Mouse (Mus musculus) large intestine, adult 2 months (tissue): ENCODE results near the gene Hsd11b2. TPM values are rescaled to one million over a fixed set of nuclear protein-coding genes. Genes with fewer than 3 reads are reported as not detected.

Source experiments
- DNase-seq: peaks from one replicate; pipeline ENCODE4 v3.0.0-alpha.2; 2012; ENCODE audit warnings: low read depth, low spot score
- WGBS: fragments of 180-500 bp; shearing (Covaris S2); methylation state at CpG from one replicate; pipeline ENCODE4 v1.1.7; 2018; 5-methylcytosine and 5-hydroxymethylcytosine counted together
- polyA plus RNA-seq: library from polyadenylated mRNA; depleted of rRNA; stranded (reverse); fragments of >200 nt; gene quantifications from 2 replicates; pipeline ENCODE4 v1.2.3, GENCODE M21; 2012

The Hsd11b2 gene
- polyA plus RNA-seq, 1 experiment, result 50.5 TPM

DNA sequence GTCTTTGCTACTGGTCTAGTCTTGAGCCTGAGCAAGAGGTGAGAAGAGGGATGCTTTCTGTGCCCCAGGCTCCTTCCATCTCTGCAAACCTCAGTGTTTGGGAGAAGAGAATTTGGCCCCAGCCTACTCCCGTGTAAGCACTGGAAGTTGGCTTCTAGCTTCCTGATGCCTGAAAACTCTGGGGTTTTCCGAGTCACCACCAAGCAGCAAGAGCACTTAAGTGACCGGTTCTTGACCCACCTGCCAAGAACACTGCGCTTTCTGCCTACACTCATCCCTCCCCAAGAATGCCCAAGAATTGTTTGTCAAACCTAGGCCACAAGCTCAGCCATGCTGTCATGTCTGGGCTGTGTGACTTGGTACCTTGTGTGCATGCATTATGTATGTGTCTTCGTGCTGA, 2.0 kb downstream of the Hsd11b2 start:
- no peak for DNase-seq
- WGBS, result 71% methylated on average over 5 of the region's 5 CpGs

DNA sequence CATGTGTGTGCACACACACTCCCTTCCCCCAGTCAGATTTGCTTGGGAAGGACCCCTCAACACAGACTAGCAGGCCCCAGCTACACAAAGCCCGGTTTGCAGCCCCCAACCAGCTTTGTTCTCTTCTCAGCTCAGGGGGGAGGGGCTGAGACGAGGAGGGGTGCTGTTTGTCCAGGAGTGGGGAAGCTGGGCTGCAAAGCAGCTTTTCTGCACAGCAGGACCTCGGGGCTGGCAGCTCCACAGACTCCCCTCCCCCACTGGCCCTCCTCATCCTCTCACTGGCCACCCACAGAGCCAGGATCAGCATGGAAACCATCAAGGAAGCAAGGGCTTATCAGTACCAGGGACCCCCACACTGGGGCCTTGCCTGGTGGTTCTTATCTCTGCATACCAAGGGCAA, 2.5 kb downstream of the Hsd11b2 start:
- no peak for DNase-seq
- WGBS, result 49% methylated on average over 3 of the region's 3 CpGs

DNA sequence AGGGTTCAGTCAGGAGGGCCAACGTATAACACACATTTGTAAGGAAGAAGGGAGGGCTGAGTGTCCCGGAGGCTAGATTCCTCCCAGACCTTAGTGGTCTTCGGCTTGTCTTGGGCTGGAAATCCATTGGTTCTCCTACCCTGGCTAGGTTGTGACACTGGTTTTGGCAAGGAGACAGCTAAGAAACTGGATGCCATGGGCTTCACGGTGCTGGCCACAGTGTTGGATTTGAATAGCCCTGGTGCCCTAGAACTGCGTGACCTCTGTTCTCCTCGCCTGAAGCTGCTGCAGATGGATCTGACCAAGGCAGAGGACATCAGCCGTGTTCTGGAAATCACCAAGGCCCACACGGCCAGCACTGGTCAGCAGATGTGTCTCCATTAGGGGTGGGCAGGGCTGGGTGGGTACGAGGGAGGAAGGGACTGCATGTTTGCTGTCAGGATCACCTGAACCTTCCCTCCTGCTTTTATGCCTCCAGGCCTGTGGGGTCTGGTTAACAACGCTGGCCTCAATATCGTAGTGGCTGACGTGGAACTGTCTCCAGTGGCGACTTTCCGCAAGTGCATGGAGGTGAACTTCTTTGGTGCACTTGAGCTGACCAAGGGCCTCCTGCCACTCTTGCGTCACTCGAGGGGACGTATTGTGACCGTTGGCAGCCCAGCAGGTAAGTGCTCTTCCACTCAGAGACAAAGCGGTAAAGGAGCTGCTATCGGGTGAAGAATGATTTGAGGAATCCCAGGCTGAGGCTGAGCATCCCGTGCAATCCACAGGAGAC, 3.6 kb downstream of the Hsd11b2 start:
- no peak for DNase-seq
- 89% methylated on average over 21 of the region's 21 CpGs for WGBS

DNA sequence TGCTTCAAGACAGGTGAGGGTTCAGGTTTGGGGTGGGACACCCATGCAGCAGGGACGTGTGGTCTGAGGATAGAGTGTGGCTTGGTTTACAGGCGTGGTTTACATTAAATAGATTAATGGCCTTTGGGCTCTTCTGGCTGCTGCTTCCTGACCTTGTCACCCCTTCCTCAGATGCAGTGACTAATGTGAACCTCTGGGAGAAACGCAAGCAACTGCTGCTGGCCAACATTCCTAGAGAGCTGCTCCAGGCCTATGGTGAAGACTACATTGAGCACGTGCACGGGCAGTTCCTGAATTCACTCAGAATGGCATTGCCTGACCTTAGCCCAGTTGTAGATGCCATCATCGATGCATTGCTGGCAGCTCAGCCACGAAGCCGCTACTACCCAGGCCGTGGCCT, 4.3 kb downstream of the Hsd11b2 start:
- DNase-seq, result no peak
- WGBS, result 75% methylated on average over 9 of the region's 9 CpGs

DNA sequence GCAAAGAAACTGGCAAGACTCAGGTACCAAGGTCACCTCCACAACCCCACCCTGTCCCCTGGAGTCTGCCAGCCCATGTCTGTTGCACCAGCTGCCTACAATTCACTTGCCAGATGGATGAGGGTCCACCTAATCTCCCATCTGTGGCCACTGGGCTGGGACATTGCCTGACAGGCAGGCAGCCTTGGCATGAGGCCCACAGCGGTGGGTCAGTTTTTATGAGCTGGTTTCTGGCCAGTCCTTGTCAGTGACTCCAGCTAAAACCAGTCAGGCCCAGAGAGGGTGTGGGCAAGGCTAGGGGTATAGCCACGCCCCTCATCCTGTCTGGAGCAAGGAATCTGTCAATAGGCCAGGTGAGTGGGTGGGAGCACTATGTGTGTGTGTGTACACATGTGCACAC, 8.6 kb downstream of the Hsd11b2 start:
- whole genome bisulfite sequencing, result 31% methylated on average over 2 of the region's 2 CpGs
- DNase-seq, result no peak

DNA sequence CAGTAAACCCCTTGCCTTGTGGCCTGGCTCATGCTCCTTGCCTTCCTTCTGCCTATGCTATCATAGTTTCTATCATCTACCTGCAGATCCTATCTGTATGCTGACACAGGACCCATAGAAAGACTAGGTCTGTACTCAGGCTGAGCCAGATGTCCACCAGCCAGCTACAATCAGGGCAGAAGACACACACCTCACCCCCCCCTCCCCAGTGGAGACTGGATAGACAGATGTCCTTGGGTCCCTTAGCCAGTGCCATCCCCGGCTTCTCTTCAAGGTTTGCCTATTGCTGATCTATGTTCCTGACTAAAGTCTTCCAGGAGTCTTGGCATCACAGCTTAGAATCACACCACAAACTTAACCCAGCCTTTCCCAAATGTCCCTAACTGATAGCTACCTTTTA, 9.7 kb downstream of the Hsd11b2 start:
- no peak for DNase-seq
- WGBS, result 92% methylated on average over 1 of the region's 1 CpGs

DNA sequence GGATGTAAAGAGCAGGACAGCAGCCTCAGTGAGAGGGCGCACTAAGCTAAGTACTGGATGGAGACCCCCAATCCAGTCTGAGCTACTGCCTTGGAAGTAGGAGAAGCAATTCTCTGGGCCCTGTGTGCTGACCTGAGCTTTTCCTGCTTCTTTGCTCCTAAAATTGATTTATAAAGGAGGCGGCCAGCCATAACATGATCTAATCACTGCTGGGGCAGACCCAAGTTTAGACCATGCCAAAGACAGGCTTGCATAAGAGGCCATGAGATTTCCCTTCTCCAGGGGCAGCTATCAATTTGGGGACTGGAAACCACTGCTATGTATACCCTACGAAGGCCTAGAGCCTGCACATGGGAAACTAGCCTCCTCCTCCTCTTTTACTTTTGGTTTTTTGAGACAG, 10.7 kb downstream of the Hsd11b2 start:
- no peak for DNase-seq

DNA sequence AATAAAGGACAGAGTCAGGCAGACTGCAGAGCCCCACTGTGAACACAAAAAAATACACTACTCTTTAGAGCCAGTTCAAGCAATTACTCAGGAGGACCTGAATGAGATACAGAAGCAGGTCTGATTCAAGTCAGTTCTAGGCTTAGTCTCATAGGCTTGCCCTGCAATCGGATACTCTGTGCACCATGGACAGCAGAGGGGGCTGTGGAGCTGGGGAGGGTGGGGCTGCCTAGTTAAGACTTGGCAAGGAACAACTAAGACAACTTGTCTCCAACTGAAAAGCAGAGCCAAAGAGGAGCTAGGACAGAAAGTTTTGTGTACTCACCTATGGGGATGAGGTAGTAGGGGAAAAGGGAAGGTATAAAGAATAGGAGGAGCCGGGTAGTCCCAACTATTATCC, 13.2 kb downstream of the Hsd11b2 start:
- no peak for DNase-seq
- 20% methylated on average over 2 of the region's 2 CpGs for WGBS

More for the DNA sequence above, 10.7 kb downstream of the Hsd11b2 start:
- WGBS, result 82% methylated on average over 3 of the region's 3 CpGs

DNA sequence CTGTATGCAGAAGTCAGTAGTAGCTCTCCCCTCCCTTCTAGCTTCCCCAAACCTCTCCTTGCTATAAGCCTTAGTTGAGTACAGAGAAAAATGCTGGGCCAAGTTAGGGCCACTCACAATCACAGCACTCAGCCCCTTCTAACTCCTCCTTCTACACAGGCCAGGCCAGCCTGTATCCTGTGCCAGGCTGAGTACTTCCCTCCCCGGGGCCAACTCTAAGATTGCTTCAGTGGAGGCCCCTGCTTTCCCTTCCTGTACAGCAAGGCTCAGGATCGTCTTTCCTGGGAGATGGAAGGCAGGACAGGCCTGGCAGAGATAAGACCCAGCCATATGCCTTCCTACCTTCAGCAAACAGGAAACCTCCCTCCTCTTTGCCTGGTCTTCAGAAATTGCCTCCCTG, 14.9 kb downstream of the Hsd11b2 start:
- WGBS, result 4% methylated on average over 2 of the region's 2 CpGs

DNA sequence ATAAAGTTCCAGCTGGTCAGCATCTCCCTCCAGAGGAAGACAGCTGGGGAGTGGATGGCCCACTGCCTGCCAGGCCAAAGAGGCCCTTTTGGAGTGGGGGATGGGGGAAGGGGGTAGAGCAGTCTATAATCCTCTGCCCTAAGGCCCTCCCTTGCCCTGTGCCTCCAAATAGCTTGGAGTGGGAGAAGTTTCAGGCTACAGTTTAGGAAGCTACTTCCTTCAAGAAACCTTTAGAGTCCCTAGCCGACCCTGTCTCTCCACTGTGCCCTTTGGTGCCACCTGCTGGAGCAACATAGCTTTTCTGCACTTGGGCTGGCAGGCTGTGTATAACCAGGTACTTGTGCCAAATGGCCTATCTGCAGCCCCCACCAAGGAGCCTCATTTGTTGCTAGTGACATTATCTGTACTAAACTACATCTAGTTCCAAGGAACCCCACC, 15.4 kb downstream of the Hsd11b2 start:
- no peak for DNase-seq
- whole genome bisulfite sequencing, result 0% methylated on average over 1 of the region's 1 CpGs

More for the DNA sequence above, 14.9 kb downstream of the Hsd11b2 start:
- no peak for DNase-seq

DNA sequence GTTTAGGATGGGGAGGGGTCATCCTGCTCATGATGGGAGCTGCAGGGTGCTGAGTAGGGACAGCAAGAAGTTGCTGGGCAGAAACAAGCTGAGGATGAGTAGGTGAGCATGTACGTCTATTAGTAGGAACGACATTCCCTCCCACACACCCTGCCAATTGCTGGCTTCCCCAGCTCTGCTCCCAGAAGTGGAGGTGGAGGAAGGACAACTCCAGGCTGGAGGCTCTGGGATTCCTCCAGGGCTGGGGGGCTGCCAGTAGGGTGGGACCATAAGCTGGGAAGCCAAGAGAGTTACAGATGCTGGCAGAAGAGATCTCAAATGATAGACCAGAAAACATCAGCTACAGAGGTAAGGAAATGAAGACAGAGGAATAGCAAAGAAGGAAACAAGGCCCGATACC, 18.0 kb downstream of the Hsd11b2 start:
- no peak for DNase-seq
- 66% methylated on average over 3 of the region's 3 CpGs for WGBS

DNA sequence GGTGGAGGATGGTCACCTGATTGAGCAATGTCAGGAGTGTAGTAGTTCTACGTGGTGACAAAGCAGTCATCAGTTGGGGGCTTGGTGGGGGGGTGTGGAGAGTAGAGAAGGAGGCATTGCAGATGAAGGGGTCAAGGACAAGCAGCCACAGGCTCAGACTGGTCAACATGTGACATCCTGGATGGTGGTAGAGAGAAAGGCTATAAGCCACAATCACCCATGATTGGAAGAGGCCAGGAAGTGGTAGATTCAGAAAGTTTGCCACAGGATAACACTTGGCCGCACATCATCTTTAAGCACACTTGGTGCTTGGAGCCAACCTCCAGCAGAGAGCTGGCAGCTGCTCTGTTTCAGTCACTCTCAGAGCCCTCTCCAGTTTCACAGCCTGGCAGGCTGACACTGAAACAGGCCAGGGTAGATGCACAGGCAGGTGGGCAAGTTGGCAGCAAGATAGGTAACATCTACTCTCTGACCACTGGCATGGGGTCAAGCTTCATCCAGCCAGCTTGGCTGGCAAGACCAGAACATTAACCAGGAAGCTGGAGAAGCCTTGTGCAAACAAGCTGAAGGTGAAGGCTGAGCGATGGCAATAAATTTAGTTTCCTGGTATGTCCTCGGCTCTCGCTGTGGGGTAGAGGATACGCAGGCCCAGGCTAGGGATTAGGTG, 18.6 kb downstream of the Hsd11b2 start:
- 28% methylated on average over 6 of the region's 6 CpGs for WGBS
- DNase-seq, result no peak

DNA sequence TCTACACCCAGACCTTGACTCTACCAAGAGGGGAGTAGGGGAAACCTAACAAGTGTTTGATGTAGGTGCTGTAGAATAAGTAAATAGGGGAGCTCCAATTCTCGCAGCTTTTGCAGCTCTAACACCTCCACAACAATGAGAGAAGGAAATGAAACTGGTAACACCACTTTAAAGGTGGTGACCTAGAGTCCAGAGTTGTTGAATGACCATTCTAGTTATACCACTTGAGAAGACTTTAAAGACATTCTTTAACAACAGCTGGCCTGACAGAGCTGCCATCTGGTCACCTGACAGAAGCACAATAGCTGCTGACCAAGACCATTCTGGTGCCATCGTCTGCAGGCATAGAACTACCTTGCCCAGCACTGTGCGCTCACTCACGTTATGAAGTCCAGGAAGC, 20.4 kb downstream of the Hsd11b2 start:
- WGBS, result 82% methylated on average over 4 of the region's 4 CpGs
- no peak for DNase-seq

DNA sequence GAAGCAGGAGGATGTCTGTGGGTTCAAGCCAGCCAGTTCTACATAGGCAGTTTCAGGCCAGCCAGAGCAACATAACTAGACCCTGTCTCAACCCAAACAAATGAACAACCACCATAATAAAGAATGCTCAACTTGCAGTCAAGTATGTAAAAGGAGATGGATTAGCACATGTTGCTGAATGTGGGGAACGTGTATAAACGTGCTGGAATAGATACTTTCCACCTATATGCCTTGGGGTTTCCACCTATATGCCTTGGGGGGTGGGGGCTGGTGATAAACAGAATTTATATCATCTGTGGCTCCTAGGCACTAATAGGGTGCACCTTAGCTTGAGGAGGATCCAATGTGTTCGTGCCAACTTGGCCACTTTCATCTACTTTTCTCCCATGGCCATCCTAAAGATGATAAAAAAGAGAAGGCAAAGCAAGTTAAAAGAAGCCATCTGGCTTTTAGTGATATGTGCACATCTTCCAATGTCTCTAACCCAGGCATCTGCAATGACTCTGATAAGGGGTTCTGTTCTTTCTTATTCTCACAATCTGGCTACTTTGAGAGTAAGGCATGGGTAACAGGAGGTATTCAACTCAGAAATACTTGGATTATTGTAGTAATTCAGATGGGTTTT, 23.6 kb downstream of the Hsd11b2 start:
- 91% methylated on average over 3 of the region's 3 CpGs for WGBS
- no peak for DNase-seq

DNA sequence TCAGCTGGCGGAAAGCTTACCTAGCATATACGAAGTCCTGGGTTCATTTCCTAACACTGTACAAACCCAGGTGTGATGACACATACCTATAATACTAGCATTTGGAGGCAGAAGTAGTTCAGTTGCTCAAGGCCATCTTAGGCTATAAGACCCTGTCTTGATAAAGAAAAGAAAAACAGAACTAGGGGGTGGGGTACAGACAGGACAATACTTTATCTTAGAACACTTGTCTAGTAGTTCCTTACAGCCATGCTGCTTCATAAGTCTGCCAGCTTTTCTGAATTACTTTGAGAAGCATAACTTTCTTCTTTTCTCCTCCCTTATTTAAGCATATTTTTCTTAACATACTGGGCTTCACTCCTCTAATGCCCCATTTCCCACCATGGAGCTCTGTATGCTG, 24.3 kb downstream of the Hsd11b2 start:
- 82% methylated on average over 2 of the region's 2 CpGs for WGBS
- no peak for DNase-seq

DNA sequence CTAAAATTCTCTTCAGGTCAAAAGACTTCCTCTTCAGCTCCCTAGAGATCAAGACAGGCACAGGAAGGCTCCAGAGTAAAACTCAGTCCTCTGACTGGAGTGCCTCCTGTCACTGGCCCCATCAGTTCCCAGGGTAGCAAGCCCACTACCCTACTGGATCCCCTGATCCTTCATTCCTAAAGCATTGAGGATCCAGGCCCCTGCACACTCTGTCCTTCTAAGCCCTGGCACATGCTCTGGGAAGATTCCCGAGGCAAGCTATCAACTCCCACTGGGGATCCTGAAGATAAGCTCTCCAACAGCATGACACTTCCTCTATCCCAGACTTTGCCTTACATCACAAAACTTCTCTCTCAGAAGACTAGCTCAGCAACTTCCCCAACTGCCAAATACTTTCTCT, 25.1 kb downstream of the Hsd11b2 start:
- no peak for DNase-seq
- 4% methylated on average over 1 of the region's 1 CpGs for WGBS

DNA sequence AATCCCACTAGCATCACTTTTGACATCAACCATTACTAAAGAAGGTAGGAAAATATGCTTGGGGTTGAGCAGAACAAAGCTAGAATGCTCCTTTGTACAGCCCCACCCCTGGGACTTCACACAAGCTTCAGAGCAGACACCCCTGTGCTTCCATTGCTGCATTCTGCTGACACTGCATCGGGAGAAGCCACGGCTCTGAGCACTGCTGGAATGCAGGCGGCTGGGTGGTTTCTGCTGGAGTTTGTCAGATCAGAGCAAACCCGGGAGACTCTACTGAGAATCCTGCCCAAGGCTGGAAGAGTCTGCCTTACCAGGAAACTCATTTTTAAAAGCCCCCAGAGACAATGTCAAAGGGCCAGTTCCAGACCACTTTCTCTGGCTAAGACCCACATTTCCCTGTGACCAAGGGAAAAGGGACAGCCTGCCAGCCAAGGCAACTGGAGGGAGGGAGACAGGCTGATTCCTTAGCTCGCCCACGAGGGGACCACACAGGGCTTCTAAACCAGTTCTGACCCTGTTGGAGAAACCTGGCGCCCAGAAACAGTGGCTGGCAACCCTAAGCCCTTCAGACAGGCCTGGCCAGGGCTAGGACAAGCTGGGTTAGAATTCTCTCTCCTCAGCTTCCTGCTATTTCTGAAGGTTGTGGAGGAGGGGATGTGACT, 26.1 kb downstream of the Hsd11b2 start:
- no peak for DNase-seq
- WGBS, result 63% methylated on average over 7 of the region's 7 CpGs

DNA sequence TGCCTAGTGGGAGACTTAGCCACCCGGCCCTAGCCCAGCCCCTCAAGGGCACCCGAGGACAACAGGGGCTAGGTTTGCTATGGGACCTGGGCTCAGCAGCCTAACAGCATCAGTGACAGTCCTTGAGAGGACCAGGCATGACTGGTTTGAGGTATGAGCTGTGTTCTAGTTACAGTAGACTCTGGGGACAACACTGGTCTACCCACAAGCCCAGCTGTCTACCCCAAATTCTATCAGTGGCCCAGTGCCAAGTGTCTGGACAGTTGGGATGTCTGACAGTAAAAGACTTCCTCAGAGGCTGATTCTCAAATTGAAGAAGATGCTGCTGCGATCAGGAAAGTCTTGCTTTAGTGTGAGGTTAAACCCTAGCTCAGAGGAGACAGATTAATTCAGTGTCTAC, 26.7 kb downstream of the Hsd11b2 start:
- no peak for DNase-seq
- WGBS, result 69% methylated on average over 3 of the region's 3 CpGs

DNA sequence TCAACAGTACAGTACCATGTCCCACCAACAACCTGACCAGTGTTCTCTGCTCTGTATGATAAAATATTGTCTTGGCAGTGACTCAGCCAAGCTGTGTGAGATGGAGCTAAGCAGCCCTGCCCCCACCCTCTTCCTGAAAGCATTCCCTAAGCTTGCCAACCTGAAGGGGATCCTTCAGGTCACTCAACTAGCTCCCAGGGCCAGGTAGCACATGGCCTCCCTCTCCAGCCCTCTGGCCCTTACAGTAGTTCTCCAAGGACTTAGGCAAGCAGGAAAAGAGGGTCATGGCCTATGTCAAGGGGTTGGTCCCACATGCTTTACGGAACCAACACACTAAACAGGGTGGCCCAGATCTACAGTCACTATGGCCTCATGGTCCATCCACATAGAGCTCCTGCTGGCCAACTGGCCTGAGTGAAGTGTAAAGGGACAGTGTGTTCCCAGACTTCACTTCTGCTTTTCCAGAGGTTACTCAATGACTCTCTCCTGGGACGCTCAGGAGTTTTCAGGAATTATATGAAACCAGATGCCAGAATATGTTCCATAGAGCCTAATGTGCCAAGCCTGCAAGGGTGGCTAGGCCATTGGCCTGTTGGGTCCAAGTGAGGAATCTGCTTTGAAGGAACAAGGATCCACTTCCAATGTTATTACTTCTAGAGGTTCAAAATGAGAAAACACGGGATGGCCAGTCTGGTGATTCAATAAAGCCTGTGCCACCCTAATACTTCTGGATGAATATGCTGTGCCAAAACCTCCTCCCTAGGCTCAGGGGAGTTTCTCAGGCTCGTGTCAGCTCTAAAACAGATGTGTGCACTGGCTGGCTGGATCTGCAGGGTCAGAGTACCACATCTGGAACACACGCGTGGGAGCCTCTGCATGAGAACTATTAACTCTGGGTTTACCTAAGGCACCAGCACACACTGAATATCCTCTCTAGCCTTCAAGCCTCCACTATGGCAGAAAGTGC, 28.1 kb downstream of the Hsd11b2 start:
- no peak for DNase-seq
- WGBS, result 64% methylated on average over 6 of the region's 6 CpGs
